Mouse (Mus musculus) left cerebral cortex, postnatal 4 days (tissue): ENCODE data around the gene Gm28171. TPM values are rescaled to one million over a fixed set of nuclear protein-coding genes. Genes with fewer than 3 reads are reported as not detected.
"Not testable (repeated sequence)": the region's sequence is repeated elsewhere in the genome, so short reads cannot be mapped to it uniquely, and the experiment has no call there.

Experiments used
- DNase-seq: peaks from one replicate; pipeline ENCODE4 v3.0.0-alpha.2; 2022
- intact Hi-C: fragments of 180-260 bp; cut with DNase I; formaldehyde crosslinking; loops from one replicate; pipeline ENCODE4 v1.15.1; 2025
- total RNA-seq, 2 experiments: library from RNA; stranded (reverse); gene quantifications; 2 replicates each; pipeline ENCODE4 v1.2.3; 2021

Gm28171 gene
- total RNA-seq: not detected

GRCm38 (mm10) chrY:5793095-5793494 is at the start of gene Gm28171:
Gene Gm28171, plus strand, starts transcription at chrY:5793395.
- intact Hi-C loops, DNase-seq: not testable (repeated sequence)

Other genes with a start within 250 kb of the Gm28171 start
- gene Gm21854, start 136.4 kb upstream of the Gm28171 start, total RNA-seq: not detected
- not detected for gene Gm20914, start 67.4 kb upstream of the Gm28171 start, total RNA-seq
- not detected for gene Gm21778, start 149.1 kb downstream of the Gm28171 start, total RNA-seq